Mouse (Mus musculus) kidney, postnatal 10 days (tissue): ENCODE measurements at regions not wholly inside any gene's neighbourhood (a gene's known extent, or its start where the extent isn't known, plus 50 kb on each side); places are given as distances from the start of the nearest gene placed in this dataset.
A peak's percentile ranks its signal among the peaks of the same experiment; 100 is the strongest.

Source experiments
- DNase-seq: peaks from one replicate; pipeline ENCODE4 v3.0.0; 2021; ENCODE audit warnings: mixed read lengths

DNA sequence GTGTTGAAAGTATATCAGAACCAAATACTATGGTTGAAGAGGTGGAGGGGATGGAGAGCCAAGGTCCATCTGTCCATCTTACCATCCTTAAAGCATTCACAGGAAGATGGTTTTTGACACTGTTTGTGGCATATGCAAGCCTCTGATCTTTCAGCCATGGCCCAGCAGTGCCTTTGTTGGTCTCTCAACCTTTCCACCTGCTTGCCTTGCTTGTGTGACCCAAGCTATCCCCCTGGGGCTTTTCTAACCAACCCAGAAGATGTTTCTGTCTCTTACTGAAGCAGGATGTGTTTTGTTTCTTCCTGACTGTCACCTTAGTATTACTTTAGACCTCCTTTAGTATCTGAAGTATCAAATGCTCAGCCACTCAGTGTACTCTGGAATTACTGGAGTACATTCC lies 107.8 kb upstream of the Prdm1 start:
- DNase-seq = no peak

DNA sequence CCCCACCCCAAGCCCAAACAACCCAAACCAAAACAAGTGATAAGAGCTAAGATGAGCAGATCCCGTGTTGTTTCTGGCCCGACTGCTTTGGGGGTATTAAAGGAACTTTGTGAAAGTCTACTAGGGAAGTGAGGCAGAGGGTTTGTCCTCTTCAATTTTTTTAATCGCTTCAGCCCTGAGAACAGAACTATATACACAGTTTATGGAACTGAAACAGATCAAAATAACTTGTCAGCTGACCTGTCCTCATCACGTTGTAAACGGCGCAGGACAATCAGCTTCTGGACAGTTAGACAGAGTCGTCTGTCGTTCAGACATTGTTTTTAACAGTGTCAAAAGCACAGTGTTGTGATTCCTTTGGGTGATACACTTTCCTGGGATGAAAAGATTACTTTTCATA lies 103.3 kb upstream of the Prdm1 start:
- no peak for DNase-seq

DNA sequence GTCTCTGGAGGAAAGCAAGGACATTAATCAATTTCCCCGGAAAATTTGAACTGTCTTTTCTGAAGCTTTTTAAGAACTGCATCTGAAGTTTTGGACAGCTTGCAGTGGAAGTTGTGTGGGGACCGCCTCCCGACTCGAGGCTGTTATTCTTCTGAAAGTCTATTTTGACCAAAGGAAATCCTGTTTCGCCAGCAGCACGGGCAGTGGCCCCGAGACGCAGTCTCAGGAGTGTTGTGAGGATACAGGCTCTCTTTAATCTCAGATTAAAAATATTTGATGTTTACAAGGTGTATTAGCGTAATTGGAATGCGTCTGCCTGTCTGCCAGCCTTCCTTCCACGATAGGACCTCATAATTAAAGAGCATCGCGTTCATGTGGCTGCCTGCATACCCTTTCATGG lies 102.2 kb upstream of the Prdm1 start:
- peak; percentile 64 for DNase-seq

DNA sequence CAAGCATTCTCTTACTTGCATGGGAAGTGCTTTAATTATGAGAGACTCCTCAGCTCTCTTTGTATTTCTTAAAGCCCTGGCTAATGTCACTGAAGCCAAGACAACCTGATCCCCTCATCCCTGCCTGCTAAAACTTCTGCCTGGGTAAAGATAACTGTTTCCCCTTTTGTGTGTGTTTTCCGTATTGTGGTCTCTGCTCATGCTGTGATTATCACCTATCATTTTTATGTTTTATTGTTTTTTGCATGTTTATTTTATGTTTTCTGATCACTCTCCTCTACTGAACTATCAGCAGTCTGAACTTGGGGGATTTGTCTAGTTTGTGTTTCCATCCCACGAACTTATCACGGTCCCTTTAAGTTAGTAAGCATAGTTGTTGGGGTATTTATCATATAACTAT lies 100.1 kb upstream of the Prdm1 start:
- no peak for DNase-seq

DNA sequence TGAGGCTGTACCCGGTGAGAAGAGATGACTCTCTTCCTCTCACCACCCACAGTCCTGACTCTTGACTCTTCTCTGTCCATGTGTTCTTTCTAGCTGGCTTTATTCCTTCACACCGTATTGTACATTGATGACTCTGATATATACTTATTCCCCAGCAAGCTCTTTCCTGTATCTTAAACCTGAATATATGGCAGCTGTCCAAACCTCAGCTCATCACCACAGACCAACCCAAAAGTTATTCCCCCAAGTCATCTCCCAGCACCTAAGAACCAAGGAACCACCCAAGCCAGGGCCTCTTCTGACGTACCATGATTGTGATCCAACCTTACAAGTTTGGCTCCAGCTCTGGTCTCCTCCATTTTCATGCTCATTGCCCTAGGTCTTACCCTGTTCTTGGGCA lies 99.1 kb upstream of the Prdm1 start:
- no peak for DNase-seq

DNA sequence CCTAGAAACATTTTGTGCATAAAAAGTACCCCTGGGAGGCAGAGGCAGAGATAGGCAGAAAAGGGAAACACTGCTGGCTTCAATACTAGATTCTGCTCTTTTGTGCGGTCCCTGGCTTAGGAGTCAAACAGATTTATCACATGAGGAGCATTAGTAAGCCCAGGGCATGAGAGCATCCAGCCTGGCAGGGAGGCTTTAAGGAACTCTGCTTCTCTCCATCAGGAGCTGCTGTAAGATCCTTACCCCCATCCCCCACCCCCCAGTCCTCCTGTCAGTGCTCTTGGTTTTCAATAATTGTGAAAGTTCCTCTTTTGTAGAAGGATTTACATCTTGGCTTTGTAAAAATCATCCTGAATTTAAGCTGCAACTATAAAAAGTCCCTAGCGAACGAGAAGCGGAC lies 97.2 kb upstream of the Prdm1 start:
- DNase-seq = no peak

DNA sequence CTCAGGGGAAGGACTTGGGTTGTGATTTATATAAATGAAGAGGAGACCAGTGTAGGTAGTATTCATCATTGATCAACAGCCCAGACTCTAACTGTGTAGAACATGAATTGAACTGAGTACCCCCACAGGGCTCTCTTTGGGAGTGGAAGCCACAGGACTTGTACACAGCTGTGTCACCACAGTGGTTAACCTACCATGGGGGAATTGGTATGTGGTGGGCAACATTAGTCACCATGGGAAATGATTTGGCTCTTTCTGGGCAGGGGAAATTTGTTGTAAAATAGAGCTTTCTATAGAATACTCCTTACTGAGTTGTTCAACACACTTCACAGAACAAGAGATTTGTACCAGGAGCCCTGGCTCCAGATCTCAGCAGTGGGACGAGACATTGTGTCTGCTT lies 87.3 kb upstream of the Prdm1 start:
- no peak for DNase-seq

DNA sequence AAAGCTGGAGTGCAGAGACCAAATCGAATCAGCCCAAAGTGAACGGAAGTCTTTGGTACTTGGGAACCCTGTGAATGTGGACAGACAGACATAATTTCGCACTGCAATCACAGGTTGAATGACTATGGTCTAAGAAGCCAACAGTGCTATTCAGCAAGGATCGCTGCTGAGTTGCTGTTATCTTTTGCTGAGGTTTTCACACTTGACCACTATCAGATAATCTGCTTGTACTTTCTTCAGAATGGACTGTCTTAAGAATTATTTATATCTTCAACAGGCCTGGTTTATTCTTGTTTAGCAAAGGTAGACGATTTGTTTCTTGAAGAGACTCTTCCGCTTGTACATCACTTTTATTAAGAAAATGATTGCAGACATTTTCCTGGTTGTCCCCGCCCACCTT lies 84.3 kb upstream of the Prdm1 start:
- DNase-seq = no peak

DNA sequence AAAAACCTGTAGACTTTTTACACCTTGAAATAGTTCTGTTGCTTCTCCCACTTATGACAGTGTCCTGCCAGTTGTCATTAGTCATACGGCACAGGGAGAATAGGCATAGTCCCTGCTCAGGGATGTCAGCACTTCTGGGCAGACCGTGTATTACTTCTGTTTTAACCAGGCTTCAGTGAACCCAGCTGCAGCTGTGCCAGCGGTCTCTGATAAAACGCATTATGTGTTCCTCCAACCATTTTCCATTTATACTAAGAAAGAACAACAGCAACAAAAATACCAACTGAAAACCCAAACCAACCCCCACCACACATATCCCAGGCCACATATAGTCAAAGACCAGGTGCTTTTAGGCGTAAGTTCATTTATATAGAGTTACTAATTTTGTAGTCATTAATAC lies 83.1 kb upstream of the Prdm1 start:
- no peak for DNase-seq

DNA sequence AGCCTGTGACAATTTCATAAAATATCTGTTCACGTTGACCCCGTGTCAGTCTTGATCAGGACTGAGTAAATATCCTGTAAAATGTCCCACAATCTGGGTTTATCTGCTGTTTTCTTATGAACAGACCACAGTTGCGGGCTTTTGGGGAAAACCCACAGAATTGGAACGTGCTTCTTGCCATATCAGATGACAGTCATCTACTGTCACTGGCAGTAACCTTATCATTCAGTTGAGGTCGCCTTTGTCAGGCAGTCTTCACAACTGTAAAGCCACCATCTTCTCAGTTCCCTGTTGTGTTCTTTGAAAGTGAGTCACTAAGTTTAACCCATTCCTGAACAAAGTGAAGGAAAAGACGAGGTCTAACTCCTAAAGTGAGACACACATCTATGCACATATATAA lies 80.9 kb upstream of the Prdm1 start:
- no peak for DNase-seq

DNA sequence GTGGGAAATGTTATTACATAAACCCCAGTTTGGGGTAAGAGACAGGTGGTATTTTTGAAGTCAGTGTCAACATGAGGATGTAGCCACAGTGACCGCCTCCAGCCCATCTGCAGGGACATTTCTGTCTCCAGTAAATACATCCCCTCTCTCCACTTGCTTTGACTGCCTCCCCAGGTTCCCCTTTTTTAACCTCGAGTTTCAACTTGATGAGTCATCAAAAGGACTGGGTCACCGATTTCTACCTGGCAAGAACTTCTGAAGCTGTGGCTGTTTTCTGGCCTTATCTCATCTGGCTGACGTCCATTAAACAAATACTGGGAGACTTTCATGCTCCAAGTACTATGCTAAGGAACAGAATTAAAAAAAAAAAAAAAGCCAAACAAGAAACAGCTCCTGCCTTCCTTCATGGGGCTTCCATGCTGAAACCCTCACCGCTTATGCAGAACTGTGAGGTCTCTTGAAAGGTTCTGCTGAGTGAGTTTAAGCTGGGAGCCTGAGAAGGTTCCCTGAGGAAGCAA lies 79.1 kb upstream of the Prdm1 start:
- DNase-seq = no peak

DNA sequence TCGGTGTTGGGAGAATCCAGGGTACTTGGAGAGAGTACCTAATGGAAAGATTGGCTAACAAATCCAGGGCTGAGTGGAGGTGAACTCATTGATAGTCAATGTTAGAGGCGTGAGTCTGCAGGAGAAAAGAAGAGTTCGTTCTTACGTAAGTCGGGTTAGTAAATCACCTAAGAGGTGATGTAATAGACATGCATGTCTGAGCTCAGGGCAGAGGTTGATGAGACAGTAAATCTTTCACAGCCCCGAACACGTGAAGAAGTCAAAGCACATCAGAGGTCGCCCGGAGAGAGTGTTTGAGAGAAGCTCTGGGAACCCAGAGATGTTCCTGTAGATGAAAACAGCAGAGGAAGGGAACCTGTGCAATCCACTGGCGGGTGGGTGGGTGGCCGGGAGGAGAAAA lies 76.2 kb upstream of the Prdm1 start:
- no peak for DNase-seq

DNA sequence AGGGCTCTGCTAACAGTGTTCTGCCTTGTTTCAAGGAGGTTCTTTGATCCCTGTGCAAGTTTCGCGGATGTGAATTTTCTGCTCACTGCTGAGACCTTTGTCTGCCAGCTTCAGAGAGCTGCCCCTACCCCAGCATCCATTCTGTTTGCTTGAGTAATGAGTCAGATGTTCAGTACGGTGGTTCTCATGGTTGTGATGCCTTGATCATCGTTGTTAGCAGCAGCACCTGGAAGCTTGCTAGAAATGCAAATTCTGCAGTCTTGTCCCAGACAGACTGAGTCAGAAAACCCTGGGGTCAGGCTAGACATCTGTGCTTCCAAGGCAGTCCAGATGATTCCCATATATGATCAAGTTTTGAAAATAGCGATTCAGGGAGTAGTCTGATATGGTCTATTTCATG lies 75.2 kb upstream of the Prdm1 start:
- DNase-seq = no peak

DNA sequence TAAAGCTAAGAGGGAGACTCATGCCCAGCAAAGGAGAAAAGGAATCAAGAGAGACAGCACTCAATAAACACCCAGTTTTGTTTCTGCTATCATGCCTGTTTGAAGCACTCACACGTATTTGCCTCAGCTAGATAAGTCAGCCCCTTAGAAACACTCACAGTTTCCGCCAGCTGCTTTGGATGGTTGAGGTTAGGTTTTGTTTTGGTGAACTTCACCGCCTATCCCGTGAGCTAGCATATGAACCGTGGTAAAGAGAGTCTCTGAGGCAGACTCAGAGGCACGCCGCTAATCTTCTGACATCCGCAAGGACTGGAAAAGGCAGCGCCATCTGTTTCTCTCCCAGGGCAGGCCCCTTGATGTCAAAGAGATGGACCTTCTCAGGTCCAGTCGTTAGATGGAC lies 73.2 kb upstream of the Prdm1 start:
- no peak for DNase-seq

DNA sequence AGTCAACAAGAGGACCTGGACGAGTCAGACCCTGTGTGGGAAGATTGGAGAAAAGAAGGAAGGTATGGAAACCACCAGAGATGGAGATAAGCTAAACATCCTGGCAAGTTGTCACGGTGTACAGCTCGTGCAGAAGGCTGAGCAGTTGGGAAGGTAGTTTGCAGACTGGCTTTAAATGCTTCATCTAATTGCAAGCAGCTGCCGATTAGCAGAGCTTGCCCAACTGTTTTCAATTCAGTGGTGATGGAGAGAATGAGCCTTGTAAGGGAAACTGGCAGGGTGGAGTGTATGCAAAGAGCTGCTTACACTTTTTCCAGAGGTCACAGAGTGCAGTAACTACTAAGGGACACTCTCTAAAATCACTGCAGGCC lies 71.6 kb upstream of the Prdm1 start:
- DNase-seq = no peak

DNA sequence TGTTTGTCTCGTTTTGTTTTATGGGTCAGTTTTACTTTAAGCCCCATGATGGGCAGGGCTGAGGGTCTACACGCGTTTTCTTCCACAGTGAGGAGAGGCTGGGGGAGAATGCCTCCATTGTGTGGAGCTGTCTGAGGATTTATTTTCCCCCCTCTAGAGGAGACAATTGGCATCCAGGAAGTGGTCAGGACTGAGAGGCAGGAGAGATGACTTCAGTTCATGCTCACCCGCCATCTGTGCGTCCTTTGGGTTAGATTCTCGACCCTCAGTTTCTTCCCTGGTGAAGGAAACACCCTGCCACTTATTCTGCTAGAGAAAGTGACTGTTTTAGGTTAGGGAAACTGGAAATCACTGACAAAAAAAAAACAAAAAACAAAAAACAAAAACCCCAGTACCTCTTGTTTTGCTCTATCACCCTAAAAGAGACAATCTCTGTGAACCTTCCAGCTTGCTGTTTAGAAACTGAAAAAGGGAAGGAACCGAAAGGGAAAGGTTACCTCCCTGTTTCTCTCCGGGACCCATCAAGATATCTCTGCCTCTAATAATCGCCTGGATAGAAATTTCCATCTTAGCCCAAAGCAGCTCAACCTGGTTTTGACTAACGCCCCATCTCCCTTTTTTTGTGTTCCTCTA lies 71.1 kb upstream of the Prdm1 start:
- no peak for DNase-seq

DNA sequence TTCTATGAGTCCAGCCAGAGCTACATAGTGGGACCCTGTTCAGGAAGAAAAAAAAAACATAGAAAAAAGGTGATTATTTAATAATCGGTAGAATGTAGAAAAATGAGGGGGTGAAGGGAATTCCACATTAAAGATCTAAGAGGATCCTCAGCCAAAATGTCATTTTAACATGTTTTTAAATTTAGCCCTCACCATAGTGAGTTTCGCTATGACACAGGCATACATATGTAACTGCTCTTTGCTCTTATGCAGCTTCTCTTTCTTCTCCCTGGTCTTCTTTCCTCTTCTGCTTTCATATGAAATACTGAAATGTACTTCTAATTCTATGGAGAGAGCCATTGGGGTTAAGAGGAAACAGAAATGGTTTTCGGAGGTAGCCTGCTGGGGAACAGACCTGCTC lies 70.3 kb upstream of the Prdm1 start:
- no peak for DNase-seq

DNA sequence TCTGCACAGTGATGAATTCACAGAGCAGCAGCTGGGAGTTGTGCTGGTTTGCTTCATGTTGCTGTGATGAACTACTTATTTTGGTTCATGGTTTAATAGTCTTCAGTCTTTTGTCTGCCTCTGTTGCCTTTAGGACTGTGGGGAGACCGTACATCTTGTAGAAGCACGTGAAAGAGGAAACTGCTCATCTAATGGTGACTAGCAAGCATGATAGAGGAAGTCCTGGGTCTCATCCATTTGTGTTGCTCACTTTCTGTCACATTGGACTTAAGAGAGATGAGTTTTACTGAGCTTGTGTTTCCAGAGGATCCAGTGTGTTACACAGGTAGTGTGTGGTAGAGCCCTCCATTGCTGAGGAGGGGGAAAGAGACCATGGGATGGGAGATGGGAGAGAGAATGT lies 67.6 kb upstream of the Prdm1 start:
- no peak for DNase-seq

DNA sequence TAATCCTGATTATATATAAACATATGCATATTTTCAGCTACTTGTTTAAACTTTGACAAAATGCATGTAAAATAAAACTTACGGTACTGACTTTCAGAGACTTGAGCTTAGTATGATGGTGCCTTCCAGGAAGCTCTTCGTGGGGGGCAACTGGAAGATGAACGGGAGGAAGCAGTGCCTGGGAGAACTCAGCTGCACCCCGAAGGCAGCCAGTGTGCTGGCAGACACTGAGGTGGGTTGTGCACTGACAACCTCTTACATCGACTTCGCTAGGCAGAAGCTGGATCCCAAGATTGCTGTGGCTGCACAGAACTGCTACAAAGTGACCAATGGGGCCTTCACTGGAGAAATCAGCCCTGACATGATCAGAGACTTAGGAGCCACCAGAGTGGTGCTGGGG lies 61.5 kb upstream of the Prdm1 start:
- DNase-seq = no peak

DNA sequence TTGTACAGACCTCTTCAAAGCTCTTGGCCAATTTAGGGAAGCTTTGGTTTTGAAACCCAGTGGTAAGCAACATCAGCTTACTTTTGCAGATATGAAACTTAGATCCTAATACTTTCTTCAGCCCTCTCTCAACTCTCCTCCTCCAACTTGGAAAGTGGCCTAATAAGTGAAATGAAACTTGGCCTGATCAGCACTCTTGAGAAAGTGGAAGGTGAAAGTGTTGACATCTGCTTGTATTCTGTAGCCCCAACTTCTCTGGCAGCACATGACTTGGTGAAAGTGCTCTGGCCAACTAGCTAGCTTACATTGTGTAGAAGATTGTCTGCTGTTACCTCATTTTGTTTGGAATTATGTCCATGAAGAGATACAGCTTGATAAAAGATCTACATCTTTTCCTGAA lies 61.1 kb upstream of the Prdm1 start:
- no peak for DNase-seq

DNA sequence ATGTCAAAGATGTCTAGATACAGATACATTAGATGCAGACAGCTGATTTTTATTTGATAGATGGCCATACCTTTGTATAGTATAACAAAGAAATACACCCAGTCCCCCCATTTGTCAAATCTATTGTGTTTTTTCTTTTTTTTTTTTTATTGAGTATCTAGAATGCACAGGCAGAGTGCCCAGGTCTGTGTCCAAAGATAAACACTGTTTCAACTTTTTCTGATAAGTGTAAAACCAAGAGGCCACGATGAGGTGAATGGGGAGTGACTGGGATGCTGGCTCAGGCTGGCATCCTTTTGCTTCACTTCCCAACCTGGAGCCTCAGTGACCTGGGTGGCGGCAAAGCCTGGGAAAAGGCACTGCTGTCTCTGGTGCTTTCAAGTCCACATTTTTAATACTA lies 54.4 kb upstream of the Prdm1 start:
- DNase-seq = no peak
